13 mouse cellular contexts compared by ENCODE assay signal in genomic region chr11:88631084-88631931, GRCm38 (mm10).
A peak's percentile ranks its signal among the peaks of the same experiment; 100 is the strongest.
DNase-seq lines count a peak whose midpoint lies in the region; ATAC-seq and TF ChIP-seq lines count a peak whose summit lies in the region.
"Had no signal": no experiment of that assay in that cellular context is flagged by ENCODE, and none has a peak within 500 bp of the region (broad histone marks: within the 10 kb centered on the region; RNA-seq: fewer than 3 reads in every experiment).

No protein-coding gene starts in this region.

- no peak for TF ChIP-seq CTCF in spleen, adult 2 months (IDR thresholded peaks at IDR 0.05; ENCODE audit: extremely low read depth, insufficient read depth, insufficient read length, insufficient replicate concordance)

- H3K27ac ChIP-seq in hindbrain, embryonic 12.5 days, result peak overlapping the region; percentile 40
- no peak overlapping the region for H3K27ac ChIP-seq in hindbrain, embryonic 16.5 days (ENCODE audit: low read depth, low read length)
- peak overlapping the region; percentile 13; the same call in 1 of the 2 replicates for H3K27ac ChIP-seq in spleen, adult 2 months (ENCODE audit: insufficient read depth, low read length)
- H3K27ac ChIP-seq in forebrain, embryonic 14.5 days (ENCODE audit: low read depth, low read length), result peak overlapping the region; percentile 65; the same call in 1 of the 2 replicates
- H3K27ac ChIP-seq: limb, embryonic 15.5 days; macrophage; neural tube, embryonic 12.5 days had no signal

- no peak overlapping the region for H3K4me3 ChIP-seq in hindbrain, embryonic 12.5 days
- no peak overlapping the region for H3K4me3 ChIP-seq in hindbrain, embryonic 16.5 days (ENCODE audit: low read length)
- no peak overlapping the region for H3K4me3 ChIP-seq in spleen, adult 2 months (ENCODE audit: extremely low read depth, insufficient read depth, insufficient read length)
- H3K4me3 ChIP-seq in forebrain, embryonic 14.5 days (ENCODE audit: low read depth, low read length), result no peak overlapping the region
- H3K4me3 ChIP-seq: limb, embryonic 15.5 days; neural tube, embryonic 12.5 days had no signal

- peaks cover 56% of the 10 kb centered on the region for H3K4me1 ChIP-seq in hindbrain, embryonic 12.5 days
- peaks cover 29% of the 10 kb centered on the region for H3K4me1 ChIP-seq in hindbrain, embryonic 16.5 days (ENCODE audit: control insufficient read depth, insufficient read depth, low read depth, low read length)
- peaks cover 23% of the 10 kb centered on the region for H3K4me1 ChIP-seq in spleen, adult 2 months (ENCODE audit: control insufficient read depth, insufficient read depth, insufficient read length)
- H3K4me1 ChIP-seq in forebrain, embryonic 14.5 days (ENCODE audit: control insufficient read depth, insufficient read depth, low read length), result peaks cover 35% of the 10 kb centered on the region

- no peak for DNase-seq in spleen, adult 2 months (ENCODE audit: low read depth in 1 of 2, low spot score in 2 of 2)
- DNase-seq in spleen, postnatal 4 days (ENCODE audit: low spot score in 2 of 2), result no peak
- DNase-seq in forebrain, embryonic 14.5 days (ENCODE audit: low spot score), result no peak
- no peak for DNase-seq in right cerebral cortex, postnatal 10 days (ENCODE audit: low spot score in 2 of 2)
- DNase-seq: cerebellum, adult 11-12 months; gastrocnemius, postnatal 25 days had no signal

- no peak overlapping the region for H3K4me2 ChIP-seq in hindbrain, embryonic 12.5 days (replicated peaks)
- H3K4me2 ChIP-seq in hindbrain, embryonic 16.5 days (ENCODE audit: low read length), result no peak overlapping the region
- no peak overlapping the region for H3K4me2 ChIP-seq in forebrain, embryonic 14.5 days (ENCODE audit: low read length)
- H3K4me2 ChIP-seq: limb, embryonic 15.5 days; neural tube, embryonic 12.5 days had no signal

- TF ChIP-seq POLR2A in spleen, adult 2 months (IDR thresholded peaks at IDR 0.05; ENCODE audit: low read depth, low read length), result no peak

- H3K9ac ChIP-seq in hindbrain, embryonic 12.5 days, result no peak overlapping the region
- H3K9ac ChIP-seq in hindbrain, embryonic 16.5 days (ENCODE audit: low read depth, low read length), result no peak overlapping the region
- H3K9ac ChIP-seq in forebrain, embryonic 14.5 days (ENCODE audit: low read length), result no peak overlapping the region
- H3K9ac ChIP-seq: limb, embryonic 15.5 days; neural tube, embryonic 12.5 days had no signal

- ATAC-seq in hindbrain, embryonic 12.5 days (ENCODE audit: low FRiP score), result no peak
- no peak for ATAC-seq in hindbrain, embryonic 16.5 days
- ATAC-seq in forebrain, embryonic 14.5 days, result no peak
- peak; percentile 64 for ATAC-seq in megakaryocyte-erythroid progenitor cell, adult 5-6 weeks (replicated peaks; ENCODE audit: low FRiP score, low TSS enrichment, poor library complexity, severe bottlenecking)
- ATAC-seq in inflammation-experienced regulatory T-cells, adult 6 months, result no peak

- 82% methylated on average over 8 of the region's 8 CpGs for WGBS in hindbrain, embryonic 12.5 days
- WGBS in hindbrain, embryonic 16.5 days, result 82% methylated on average over 8 of the region's 8 CpGs
- 74% methylated on average over 8 of the region's 8 CpGs for WGBS in spleen, adult 2 months
- WGBS in forebrain, embryonic 14.5 days, result 65% methylated on average over 8 of the region's 8 CpGs

- H3K27me3 ChIP-seq in hindbrain, embryonic 12.5 days, result no peaks in the 10 kb centered on the region
- no peaks in the 10 kb centered on the region for H3K27me3 ChIP-seq in hindbrain, embryonic 16.5 days (replicated peaks; ENCODE audit: control insufficient read depth, insufficient read depth, low read length)
- H3K27me3 ChIP-seq in spleen, adult 2 months (ENCODE audit: control insufficient read depth, insufficient read depth, low read length), result no peaks in the 10 kb centered on the region
- no peaks in the 10 kb centered on the region for H3K27me3 ChIP-seq in forebrain, embryonic 14.5 days (replicated peaks; ENCODE audit: control insufficient read depth, insufficient read depth, low read length)
- H3K27me3 ChIP-seq: limb, embryonic 15.5 days; neural tube, embryonic 12.5 days had no signal

- no peaks in the 10 kb centered on the region for H3K9me3 ChIP-seq in hindbrain, embryonic 12.5 days (replicated peaks)
- no peaks in the 10 kb centered on the region for H3K9me3 ChIP-seq in hindbrain, embryonic 16.5 days (ENCODE audit: control insufficient read depth, low read length)
- H3K9me3 ChIP-seq in forebrain, embryonic 14.5 days (replicated peaks; ENCODE audit: control insufficient read depth, low read length), result no peaks in the 10 kb centered on the region
- H3K9me3 ChIP-seq: limb, embryonic 15.5 days; neural tube, embryonic 12.5 days had no signal

- H3K36me3 ChIP-seq in hindbrain, embryonic 12.5 days, result no peaks in the 10 kb centered on the region
- no peaks in the 10 kb centered on the region for H3K36me3 ChIP-seq in hindbrain, embryonic 16.5 days (ENCODE audit: control insufficient read depth, insufficient read depth, low read length)
- no peaks in the 10 kb centered on the region for H3K36me3 ChIP-seq in spleen, adult 2 months (ENCODE audit: control insufficient read depth, insufficient read depth, low read length)
- no peaks in the 10 kb centered on the region for H3K36me3 ChIP-seq in forebrain, embryonic 14.5 days (ENCODE audit: control insufficient read depth, insufficient read depth, low read length)
- H3K36me3 ChIP-seq: limb, embryonic 15.5 days had no signal
